Mouse (Mus musculus): Measurements from ENCODE around the gene Tnfsf8.

Tnfsf8 gene

DNA sequence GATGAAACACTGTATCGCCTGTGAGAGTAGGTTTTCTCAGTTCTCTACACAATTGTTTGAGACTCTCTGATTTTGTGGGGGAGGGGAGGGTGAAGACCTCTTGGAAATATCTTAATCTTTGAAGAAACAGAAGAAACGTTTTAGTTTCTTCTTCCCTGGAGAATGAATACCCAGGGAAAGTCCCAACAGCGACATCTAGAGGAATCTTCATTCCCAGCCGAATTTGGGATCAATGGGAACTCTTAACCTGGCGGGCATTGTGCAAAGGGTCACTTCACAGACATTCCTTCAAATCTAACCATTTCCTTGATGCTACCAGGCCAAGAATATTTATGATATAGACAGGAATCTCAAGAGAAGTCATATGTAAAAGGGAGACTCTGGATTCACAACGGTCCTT is 17.2 kb downstream of the Tnfsf8 start:
- intact Hi-C loops (cut with DNase I) = loop anchor here (1.0 to 5.0 kb wide), 3 partner anchors 158 to 427 kb away; no protein-coding TSS in a partner anchor

GRCm38 (mm10) chr4:63842278-63842677 is 18.9 kb downstream of the Tnfsf8 start:
- intact Hi-C loops (cut with DNase I) = loop anchor here (2.0 to 5.0 kb wide), 2 partner anchors 335 to 425 kb away; no protein-coding TSS in a partner anchor

DNA sequence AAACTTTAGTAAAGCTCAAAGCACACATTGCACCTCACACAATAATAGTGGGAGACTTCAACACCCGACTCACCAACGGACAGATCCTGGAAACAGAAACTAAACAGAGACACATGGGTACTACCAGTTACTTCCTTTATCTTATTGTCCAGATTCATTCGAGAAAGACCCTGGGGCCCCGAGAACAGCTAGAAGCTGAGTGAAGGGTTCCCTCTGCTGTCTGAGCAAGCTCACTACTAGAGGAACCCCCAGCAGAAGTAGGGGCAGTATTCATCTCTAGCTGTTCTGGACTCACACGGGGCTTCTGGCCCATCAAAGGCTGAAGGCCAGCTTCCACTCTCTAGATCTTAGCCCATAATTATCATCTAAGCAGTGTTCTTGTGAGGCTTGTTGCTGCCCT is 20.7 kb downstream of the Tnfsf8 start:
- intact Hi-C loops (cut with DNase I) = loop anchor here (5.0 kb wide), 1 partner anchor 423 kb away; no protein-coding TSS in a partner anchor

DNA sequence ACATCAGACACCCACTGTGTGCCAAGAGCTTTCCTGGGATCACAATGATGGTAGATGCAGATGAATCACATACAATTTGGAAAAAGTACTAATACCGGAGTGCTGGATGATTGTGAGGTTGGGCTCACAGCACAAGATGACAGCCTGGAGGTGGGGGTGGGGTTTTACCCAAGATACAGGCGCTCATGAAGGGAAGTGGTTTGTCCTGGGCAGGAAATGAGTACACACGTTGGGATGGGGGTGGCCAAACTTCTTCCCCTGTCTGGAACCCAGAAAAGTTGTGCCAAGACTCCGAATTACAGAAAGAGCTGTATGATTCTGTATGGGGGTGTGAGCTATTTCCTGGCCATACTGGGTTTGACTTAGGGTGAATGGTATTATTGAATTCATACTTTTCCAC is 38.0 kb downstream of the Tnfsf8 start:
- intact Hi-C loops (cut with DNase I) = no loop called here

GRCm38 (mm10) chr4:63817505-63817904 is 43.6 kb downstream of the Tnfsf8 start:
- intact Hi-C loops (cut with DNase I) = no loop called here

- intact Hi-C loops (cut with DNase I) = no loop called here
Observed at GRCm38 (mm10) chr4:63815668-63816067, 45.5 kb downstream of the Tnfsf8 start.

DNA sequence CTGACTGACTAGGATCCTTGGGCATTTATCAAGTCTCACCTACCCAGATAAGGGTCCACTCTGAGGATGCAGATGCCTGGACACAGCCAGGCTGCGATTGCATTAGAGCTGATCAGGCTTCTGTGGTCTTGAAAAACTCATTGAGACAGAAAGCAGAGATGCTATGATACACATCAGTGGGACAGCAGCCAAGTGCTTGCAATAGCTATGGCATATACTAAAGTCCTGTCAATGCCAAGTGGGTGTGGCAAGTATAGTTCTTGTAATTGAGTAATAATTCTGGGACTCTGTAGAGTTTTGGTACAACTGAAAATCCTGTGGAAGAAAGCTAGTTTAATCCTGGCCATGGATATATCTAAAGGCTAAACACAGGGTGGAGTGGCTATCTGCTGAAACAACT is 63.1 kb downstream of the Tnfsf8 start:
- intact Hi-C loops (cut with DNase I) = no loop called here

GRCm38 (mm10) chr4:63796527-63796926 is 64.6 kb downstream of the Tnfsf8 start:
- intact Hi-C loops (cut with DNase I) = no loop called here

GRCm38 (mm10) chr4:63792328-63792727 is 68.8 kb downstream of the Tnfsf8 start:
- intact Hi-C loops (cut with DNase I) = no loop called here

DNA sequence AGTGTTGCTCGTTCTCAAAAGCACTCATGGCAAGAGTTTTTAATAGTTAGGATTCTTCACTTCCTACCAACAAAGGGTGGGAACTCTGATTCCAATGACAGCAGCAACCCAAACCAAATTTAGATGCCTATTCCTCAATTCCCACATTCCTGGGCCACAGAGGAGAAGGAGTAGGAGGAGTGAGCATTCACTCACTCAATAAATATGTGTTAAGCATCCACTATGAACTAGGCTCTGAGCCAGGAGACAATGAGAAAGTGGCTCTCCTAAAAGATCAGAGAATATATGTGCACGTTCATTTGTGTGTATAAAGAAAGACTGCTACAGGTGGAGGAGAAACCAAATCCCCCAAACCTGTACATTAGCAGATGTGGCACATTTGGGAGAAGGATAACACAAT is 75.7 kb downstream of the Tnfsf8 start:
- intact Hi-C loops (cut with DNase I) = no loop called here

DNA sequence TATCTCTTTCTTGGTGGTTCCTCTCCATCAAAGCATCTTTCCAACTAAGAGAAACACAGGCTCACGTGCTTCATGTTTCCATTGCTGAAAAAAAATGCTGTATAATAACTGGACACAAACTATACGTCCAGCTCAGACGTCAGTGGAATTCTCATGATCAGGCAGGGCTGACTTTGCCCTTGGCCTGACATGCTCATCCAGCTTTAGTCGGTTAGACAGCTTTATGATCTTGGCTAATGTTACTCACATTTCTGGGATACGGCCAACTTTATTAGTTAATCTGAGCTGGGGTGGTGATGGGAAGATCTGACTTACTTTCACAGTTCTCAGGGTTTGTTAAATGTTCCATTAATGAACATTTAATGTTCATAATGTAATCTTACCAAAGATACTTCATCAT is 77.3 kb downstream of the Tnfsf8 start:
- intact Hi-C loops (cut with DNase I) = no loop called here

- intact Hi-C loops (cut with DNase I) = no loop called here
Observed at GRCm38 (mm10) chr4:63782970-63783613, 78.1 kb downstream of the Tnfsf8 start.
